Mouse (Mus musculus) olfactory bulb, adult 2 months (tissue): Measurements from ENCODE around the gene Tbx3.

Experiments used
- CTCF ChIP-seq: fragments of 200-500 bp; IDR thresholded peaks from 2 replicates; pipeline ENCODE4 v1.5.1; 2012; ENCODE audit warnings: low read depth, mild to moderate bottlenecking, low read length, moderate library complexity; ENCODE audit not compliant: insufficient read depth
- POLR2A ChIP-seq: fragments of 200-500 bp; IDR thresholded peaks from 2 replicates; pipeline ENCODE4 v1.6.1; 2012; ENCODE audit warnings: mild to moderate bottlenecking, low read depth, low read length, moderate library complexity; ENCODE audit not compliant: insufficient read depth

DNA sequence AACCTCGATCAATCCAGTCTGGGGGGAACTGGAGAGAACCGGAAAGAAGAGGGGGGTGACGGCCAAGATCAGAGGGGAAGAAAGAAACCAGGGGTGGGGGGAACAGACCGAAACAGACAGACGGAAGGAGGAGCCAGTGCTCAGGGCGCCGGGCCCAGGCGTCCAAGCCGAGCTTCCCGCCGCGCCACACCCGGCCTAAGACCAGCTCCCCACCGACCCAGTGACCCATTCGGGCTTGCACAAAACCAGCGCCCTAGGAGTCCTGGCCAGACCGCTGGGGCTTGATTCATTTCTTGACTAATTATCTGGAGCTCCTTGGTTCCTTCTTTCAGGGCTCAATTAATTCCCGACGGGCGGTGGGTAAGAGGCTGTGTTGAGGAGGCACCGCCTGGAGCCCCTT is 13.6 kb upstream of the Tbx3 start:
- no peak for TF ChIP-seq CTCF
- no peak for TF ChIP-seq POLR2A
